Mouse (Mus musculus): ENCODE data around the gene Egfr.

Egfr gene

DNA sequence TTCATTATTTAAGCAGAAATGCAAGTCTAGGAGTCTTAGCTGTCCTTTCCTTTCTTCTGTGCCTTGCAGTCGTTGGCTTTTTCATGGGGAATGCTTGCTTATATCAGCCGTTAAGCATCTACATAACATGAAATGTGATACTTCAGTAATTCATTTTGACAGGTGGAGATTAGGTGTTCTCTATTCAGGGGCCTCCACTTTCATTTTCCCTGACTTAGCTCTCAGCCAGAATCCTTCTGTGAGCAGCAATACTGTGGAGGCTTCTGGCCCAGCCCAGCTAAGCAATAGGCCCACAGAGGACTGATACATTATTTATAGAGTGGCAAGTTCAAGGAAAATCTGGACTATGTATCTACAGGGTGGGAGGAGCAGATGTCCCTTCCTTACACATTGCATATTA is 25.0 kb downstream of the Egfr start:
- DNase-seq (ENCODE audit: low spot score in 2 of 2), result no peak

- no peak for DNase-seq (ENCODE audit: low spot score in 2 of 2)
Measured at GRCm38 (mm10) chr11:16781604-16782003, 29.6 kb downstream of the Egfr start.

GRCm38 (mm10) chr11:16783926-16784659 is 32.1 kb downstream of the Egfr start:
- no peak for DNase-seq (ENCODE audit: low spot score in 2 of 2)

- DNase-seq (ENCODE audit: low spot score in 2 of 2), result no peak
Measured at GRCm38 (mm10) chr11:16792638-16793585, 40.9 kb downstream of the Egfr start.

- DNase-seq (ENCODE audit: low spot score in 2 of 2), result no peak
Measured at GRCm38 (mm10) chr11:16795012-16795411, 43.0 kb downstream of the Egfr start.

DNA sequence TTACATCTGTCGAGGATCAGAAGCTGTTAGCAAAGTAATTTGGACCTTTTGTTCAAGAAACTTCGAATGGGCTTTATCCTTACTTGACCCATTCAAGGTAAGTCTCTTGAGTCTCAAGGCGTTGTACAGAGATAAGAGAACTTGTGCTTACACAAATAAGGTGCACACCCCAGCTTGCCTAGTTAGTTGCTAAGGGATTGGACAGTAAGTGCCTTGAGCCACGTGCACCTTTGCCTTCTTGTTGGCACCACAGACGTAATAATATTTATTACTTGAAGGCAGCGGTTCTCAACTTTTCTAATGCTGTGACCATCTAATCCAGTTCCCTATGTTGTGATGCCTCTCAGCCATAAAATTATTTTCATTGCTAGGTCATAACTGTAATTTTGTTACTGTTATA is 43.5 kb downstream of the Egfr start:
- DNase-seq (ENCODE audit: low spot score in 2 of 2), result no peak

DNA sequence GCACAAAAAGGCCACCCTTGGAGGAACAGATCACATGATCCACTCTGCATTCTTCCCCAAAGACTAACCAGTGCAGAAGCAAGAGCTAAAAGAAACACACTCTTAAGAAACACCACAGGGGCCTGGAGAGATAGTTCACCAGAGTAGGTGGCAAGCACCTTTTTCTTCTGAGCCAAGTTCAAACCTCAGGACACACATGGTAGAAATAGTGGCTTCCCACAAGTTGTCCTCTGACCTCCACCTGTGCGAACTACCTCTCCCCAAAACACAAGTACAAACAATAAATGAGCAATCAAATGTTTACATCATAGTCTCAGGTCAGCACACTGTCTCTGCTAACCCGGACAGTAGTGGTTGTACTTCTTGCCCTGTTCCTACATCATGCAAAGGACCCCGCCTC is 45.5 kb downstream of the Egfr start:
- DNase-seq (ENCODE audit: low spot score in 2 of 2), result no peak

DNA sequence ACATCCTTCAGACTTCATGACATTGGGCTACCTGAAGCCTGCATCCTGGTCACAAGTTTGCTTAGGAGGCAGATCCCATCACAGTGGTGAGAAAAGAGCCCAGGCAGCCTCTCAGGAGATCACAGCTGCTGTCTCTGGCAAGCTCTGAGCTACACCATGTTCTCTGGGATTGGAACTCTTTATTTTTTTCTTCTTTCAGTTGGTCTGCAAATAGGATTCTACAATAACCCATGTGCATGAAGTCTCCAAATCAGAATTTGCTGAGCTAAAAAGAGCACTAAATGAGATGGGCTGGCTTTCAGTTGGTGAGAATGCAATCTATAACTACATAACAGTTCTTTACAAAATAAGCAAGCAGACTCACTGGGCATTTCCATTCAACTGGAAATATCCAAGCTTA is 46.1 kb downstream of the Egfr start:
- DNase-seq (ENCODE audit: low spot score in 2 of 2), result no peak

GRCm38 (mm10) chr11:16800507-16800906 is 48.5 kb downstream of the Egfr start:
- no peak for DNase-seq (ENCODE audit: low spot score in 2 of 2)

DNA sequence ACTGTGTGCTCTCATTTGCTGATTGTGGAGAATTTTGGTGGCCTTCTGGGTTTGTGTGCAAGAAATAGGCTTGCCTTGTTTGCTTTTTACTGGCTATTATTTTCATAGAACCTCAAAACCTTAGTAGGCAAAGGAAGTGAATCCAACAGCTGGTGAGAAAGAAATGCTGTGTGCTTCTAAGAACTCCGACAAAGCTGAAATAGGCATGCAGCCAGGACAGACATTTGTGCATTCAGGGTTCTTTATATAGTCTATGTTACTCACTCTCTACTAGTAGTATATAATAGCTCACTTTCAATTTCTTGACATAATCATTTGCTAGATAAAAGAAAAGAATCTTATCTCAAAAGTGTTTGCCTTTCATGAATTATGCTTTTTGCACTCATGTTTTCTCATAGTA is 50.7 kb downstream of the Egfr start:
- no peak for DNase-seq (ENCODE audit: low spot score in 2 of 2)

DNA sequence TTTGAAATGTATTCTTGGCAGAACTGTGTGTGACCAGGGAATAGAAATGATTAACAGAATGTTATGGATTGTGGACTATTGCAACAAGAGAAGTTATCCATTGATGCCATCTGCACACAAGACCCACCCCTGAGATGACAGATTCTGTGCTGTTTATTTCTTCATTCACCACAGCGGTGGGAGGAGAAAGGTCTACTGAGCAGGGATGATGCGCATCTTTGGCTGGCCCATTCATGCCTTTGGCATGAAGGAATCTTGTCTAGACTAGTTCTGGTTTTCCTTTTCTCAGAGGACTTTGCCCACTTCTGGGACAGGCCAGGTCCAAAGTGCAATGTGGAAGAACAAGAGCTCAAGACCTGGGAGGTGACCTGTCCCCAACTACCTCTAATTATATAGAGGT is 52.0 kb downstream of the Egfr start:
- no peak for DNase-seq (ENCODE audit: low spot score in 2 of 2)

GRCm38 (mm10) chr11:16805886-16806285 is 53.9 kb downstream of the Egfr start:
- DNase-seq (ENCODE audit: low spot score in 2 of 2), result no peak

DNA sequence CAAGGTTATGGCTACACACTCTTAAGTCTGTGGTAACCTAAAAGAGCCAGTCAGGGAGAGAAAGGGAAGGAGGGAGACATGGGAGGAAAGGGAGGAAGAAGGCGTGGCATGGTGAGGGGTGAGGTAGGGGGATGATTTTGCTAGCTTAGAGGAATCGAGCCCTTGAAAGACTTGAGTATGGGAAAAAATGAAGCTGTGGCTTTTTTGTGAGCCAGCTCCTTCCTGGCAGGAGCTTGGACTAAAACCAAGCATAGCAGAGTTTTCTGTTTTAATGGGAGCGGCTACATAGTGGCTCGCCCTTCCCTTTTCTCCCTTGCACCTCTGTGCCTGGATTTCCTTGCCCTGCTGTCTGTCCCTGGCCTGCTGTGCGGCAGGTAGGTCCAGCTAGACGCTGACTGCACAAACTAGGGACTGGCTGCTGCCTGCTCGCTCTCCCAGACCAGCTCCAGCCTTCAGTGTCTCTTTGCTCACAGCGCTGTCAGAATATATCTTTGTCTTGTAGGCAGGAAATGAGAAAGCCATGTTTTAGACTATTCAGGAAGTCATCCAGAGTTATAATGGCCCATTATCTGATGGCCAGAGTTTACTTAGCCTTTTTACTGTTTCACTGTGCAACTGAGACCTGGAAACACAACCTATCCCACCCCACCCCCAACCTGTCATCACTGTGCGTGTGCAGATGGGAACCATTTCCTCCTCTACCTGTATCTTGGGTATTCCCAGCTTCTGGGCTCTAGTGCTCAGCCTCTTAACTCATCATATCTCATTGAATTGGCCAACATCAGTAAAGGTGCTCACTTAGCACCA is 57.4 kb downstream of the Egfr start:
- DNase-seq (ENCODE audit: low spot score in 2 of 2), result no peak

GRCm38 (mm10) chr11:16810086-16810485 is 58.1 kb downstream of the Egfr start:
- no peak for DNase-seq (ENCODE audit: low spot score in 2 of 2)

- no peak for DNase-seq (ENCODE audit: low spot score in 2 of 2)
Measured at GRCm38 (mm10) chr11:16813298-16813697, 61.3 kb downstream of the Egfr start.

DNA sequence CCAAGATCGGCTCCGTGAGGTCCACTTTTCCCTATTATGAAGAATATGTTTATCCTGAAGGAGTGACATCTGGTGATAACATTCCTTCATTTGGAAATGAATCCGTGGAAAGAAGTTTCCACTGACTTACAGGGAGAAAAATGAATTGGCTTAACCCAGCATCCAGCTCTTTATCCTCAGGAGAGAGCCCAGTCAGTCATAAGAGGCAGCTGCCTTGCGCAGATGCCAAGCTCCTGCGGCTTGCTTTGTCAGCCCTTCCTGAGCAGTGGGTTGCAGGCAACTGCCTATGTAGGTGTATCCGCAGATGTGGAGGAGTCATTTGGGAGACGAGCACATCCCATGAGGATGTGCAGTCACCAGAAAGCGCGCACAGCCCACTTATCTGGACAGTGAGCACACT is 64.4 kb downstream of the Egfr start:
- DNase-seq (ENCODE audit: low spot score in 2 of 2), result no peak

DNA sequence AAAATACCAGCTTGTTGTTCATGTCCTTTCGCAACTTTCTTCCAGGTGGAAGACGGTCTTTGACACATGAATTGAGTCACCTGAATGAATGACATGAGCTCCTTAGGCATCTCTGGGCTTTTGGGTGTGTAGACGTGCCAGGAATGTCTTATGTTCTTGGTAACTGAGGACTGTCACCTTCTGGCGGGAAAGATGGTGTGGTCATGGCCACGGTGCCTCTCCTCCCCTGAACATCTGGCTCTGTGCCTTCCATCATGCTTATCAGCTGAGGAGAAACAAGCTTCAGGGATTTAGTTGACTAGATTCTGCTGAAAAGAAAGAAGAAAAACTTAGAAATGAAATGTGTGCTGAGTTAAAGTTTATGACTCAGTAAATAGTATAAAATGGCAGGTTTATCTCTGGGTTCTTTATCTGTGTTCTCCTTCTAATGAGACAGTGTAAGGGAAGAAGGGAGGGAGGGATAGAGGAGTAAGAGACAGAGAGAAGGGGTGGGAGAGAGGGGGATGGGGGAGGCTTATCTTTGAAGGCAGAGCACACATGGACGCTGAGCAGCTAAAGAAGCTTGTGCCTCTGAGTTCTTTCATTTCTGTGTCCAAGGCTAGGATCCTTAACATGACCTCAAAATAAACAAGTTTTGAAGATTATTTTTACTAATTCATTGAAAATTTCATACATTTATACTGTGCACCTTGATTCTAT is 65.5 kb downstream of the Egfr start:
- no peak for DNase-seq (ENCODE audit: low spot score in 2 of 2)

DNA sequence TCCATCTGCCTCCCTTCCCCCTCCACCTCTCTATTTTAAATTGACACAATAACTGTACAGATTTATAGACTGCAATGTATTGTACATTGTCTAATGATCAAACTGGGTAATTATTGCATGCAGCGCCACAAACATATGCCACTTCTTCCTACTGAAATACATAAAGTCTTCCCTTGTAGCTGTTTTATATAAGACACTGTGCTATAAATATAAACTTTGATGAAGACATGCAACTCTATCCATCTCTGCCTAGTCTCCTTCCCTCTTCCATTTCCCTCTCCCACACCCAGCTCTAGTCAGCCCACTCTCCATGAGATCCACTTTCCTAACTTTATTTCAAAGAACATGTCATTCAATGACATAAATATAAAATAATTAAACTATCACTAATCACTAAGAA is 67.4 kb downstream of the Egfr start:
- no peak for DNase-seq (ENCODE audit: low spot score in 2 of 2)

GRCm38 (mm10) chr11:16820138-16820537 is 68.1 kb downstream of the Egfr start:
- no peak for DNase-seq (ENCODE audit: low spot score in 2 of 2)

DNA sequence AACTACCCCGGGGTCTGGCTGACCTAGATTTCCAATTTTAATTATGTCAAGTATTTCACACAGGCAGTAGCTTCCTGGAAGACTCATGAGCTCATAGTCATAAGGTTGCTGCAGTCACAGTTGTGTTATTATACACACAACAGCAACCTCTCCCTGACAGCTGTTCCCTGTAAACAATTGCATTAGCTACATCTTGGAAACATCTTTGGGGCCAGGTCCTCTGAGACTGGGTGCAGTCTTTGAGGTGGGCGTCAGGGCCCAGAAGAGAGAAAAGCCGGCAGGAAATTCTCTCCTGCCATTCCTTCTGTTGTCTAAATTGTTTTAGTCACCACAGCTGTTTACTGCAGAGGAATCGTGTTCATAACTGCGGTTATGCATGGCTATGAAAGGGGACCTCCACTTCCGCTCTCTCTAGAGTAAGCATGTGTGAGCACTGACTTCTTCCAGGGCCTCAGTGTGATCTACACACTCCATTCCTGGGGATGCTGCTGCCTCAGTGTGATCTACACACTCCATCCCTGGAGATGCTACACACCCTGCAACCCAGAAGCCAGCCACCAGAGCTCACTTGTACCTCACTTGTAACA is 69.8 kb downstream of the Egfr start:
- no peak for DNase-seq (ENCODE audit: low spot score in 2 of 2)

Data from thymus, postnatal 10 days (tissue).